Mouse (Mus musculus) kidney, embryonic 16.5 days (tissue): ENCODE results near the gene Gm49325. TPM values are rescaled to one million over a fixed set of nuclear protein-coding genes. Genes with fewer than 3 reads are reported as not detected.

Experiments
- ATAC-seq: fragments of 200-750 bp; cut with Nextera tagmentation; 2 replicates; pipeline ENCODE4 v1.8.0; 2017; ENCODE audit warnings: moderate TSS enrichment; ENCODE audit not compliant: low FRiP score, low TSS enrichment
- H3K27ac ChIP-seq: fragments of 300-500 bp; sonication (generic); 2 replicates; pipeline ENCODE4 v1.5.1; 2014; ENCODE audit warnings: low read length
- H3K27me3 ChIP-seq: fragments of 300-500 bp; sonication (generic); 2 replicates; pipeline ENCODE4 v1.6.1; 2014; ENCODE audit warnings: low read length, control low read depth, mixed read lengths; ENCODE audit not compliant: insufficient read depth
- H3K36me3 ChIP-seq: fragments of 300-500 bp; sonication (generic); 2 replicates; pipeline ENCODE4 v1.6.1; 2014; ENCODE audit warnings: low read length, control low read depth, mixed read lengths; ENCODE audit not compliant: insufficient read depth
- H3K4me1 ChIP-seq: fragments of 300-500 bp; sonication (generic); 2 replicates; pipeline ENCODE4 v1.6.1; 2014; ENCODE audit warnings: low read length, control low read depth, mixed read lengths; ENCODE audit not compliant: insufficient read depth
- H3K4me2 ChIP-seq: fragments of 300-500 bp; sonication (generic); replicated peaks from 2 replicates; pipeline ENCODE4 v1.6.1; 2014; ENCODE audit warnings: low read depth, low read length
- H3K4me3 ChIP-seq: fragments of 300-500 bp; sonication (generic); 2 replicates; pipeline ENCODE4 v1.5.1; 2014; ENCODE audit warnings: mild to moderate bottlenecking, low read length
- H3K9ac ChIP-seq: fragments of 300-500 bp; sonication (generic); replicated peaks from 2 replicates; pipeline ENCODE4 v1.6.1; 2014; ENCODE audit warnings: low read length
- H3K9me3 ChIP-seq: fragments of 300-500 bp; sonication (generic); 2 replicates; pipeline ENCODE4 v1.6.1; 2016; ENCODE audit warnings: low read length, control low read depth
- WGBS: fragments of 180-500 bp; shearing (Covaris S2); extraction: QIAGEN DNeasy Blood & Tissue Kit; methylation state at CpG from one replicate; pipeline ENCODE4 v1.1.7; 2014; 5-methylcytosine and 5-hydroxymethylcytosine counted together
- polyA plus RNA-seq: library from polyadenylated mRNA; unstranded; fragments of >200 nt; fragmentation: Nextera tagmentation; extraction: Ambion mirVana; gene quantifications from 2 replicates; pipeline ENCODE4 v1.2.1, GENCODE M21; 2015

Gm49325 gene
- polyA plus RNA-seq, 1 experiment from 2014 or later = 2.2 TPM

- Histone ChIP-seq H3K4me2 (no peak overlapping the region), H3K9me3 (no peaks in the 10 kb centered on the region), H3K4me3 (no peak overlapping the region), H3K27me3 (no peaks in the 10 kb centered on the region), H3K9ac (no peak overlapping the region), H3K36me3 (no peaks in the 10 kb centered on the region), H3K4me1 (peaks cover 4% of the 10 kb centered on the region; the same call in 1 of the 2 replicates), H3K27ac (no peak overlapping the region)
- WGBS = 43% methylated on average over 6 of the region's 6 CpGs
- ATAC-seq = peak; percentile 52; the same call in 1 of the 2 replicates
Observed at GRCm38 (mm10) chr10:77569973-77570658, 35.9 kb upstream of the Gm49325 start.

GRCm38 (mm10) chr10:77572225-77572624, 33.8 kb upstream of the Gm49325 start:
- ATAC-seq = no peak
- WGBS = 14% methylated on average over 3 of the region's 3 CpGs

GRCm38 (mm10) chr10:77573162-77573561, 32.8 kb upstream of the Gm49325 start:
- Histone ChIP-seq H3K9ac (no peak overlapping the region), H3K36me3 (no peaks in the 10 kb centered on the region), H3K27ac (no peak overlapping the region), H3K27me3 (no peaks in the 10 kb centered on the region), H3K4me2 (no peak overlapping the region), H3K4me1 (peaks cover 4% of the 10 kb centered on the region; the same call in 1 of the 2 replicates), H3K9me3 (no peaks in the 10 kb centered on the region), H3K4me3 (no peak overlapping the region)
- ATAC-seq = no peak
- 33% methylated on average over 1 of the region's 1 CpGs for WGBS

More at GRCm38 (mm10) chr10:77572225-77572624, 33.8 kb upstream of the Gm49325 start:
- Histone ChIP-seq H3K4me2 (no peak overlapping the region), H3K9ac (no peak overlapping the region), H3K27me3 (no peaks in the 10 kb centered on the region), H3K27ac (no peak overlapping the region), H3K4me1 (peaks cover 4% of the 10 kb centered on the region; the same call in 1 of the 2 replicates), H3K4me3 (no peak overlapping the region), H3K36me3 (no peaks in the 10 kb centered on the region), H3K9me3 (no peaks in the 10 kb centered on the region)

- H3K4me2 ChIP-seq = no peak overlapping the region
- no peaks in the 10 kb centered on the region for H3K36me3 ChIP-seq
- H3K4me1 ChIP-seq = peaks cover 24% of the 10 kb centered on the region
- H3K9me3 ChIP-seq = no peaks in the 10 kb centered on the region
- H3K4me3 ChIP-seq = no peak overlapping the region
- H3K27me3 ChIP-seq = no peaks in the 10 kb centered on the region
- WGBS = 59% methylated on average over 10 of the region's 10 CpGs
- ATAC-seq = no peak
- H3K9ac ChIP-seq = no peak overlapping the region
- no peak overlapping the region for H3K27ac ChIP-seq
Observed at GRCm38 (mm10) chr10:77580027-77580920, 25.7 kb upstream of the Gm49325 start.

- no peaks in the 10 kb centered on the region for H3K27me3 ChIP-seq
- peak overlapping the region; percentile 86 for H3K27ac ChIP-seq
- peak overlapping the region; percentile 94 for H3K4me3 ChIP-seq
- peaks cover 24% of the 10 kb centered on the region for H3K4me1 ChIP-seq
- peak overlapping the region; percentile 81 for H3K4me2 ChIP-seq
- no peaks in the 10 kb centered on the region for H3K9me3 ChIP-seq
- ATAC-seq = peak; percentile 7; the same call in 1 of the 2 replicates
- H3K9ac ChIP-seq = peak overlapping the region; percentile 80
- no peaks in the 10 kb centered on the region for H3K36me3 ChIP-seq
- 11% methylated on average over 8 of the region's 8 CpGs for WGBS
Observed at GRCm38 (mm10) chr10:77581023-77581407, 25.0 kb upstream of the Gm49325 start.

GRCm38 (mm10) chr10:77581408-77582284, 24.4 kb upstream of the Gm49325 start, which contains the start of gene Pttg1ip:
Gene Pttg1ip (plus strand): TSS chr10:77581720.
- Histone ChIP-seq H3K9ac (peak within 1 kb of the TSS; percentile 88), H3K4me2 (peak within 1 kb of the TSS; percentile 95), H3K36me3 (no peaks in the 10 kb centered on the region), H3K9me3 (no peaks in the 10 kb centered on the region), H3K27me3 (no peaks in the 10 kb centered on the region), H3K27ac (peak within 1 kb of the TSS; percentile 98), H3K4me1 (peaks cover 24% of the 10 kb centered on the region), H3K4me3 (peak within 1 kb of the TSS; percentile 94)
- ATAC-seq = peak; percentile 98
- under 1% methylated on average over 64 of the region's 64 CpGs for WGBS

GRCm38 (mm10) chr10:77582285-77582618, 23.7 kb upstream of the Gm49325 start:
- no peaks in the 10 kb centered on the region for H3K36me3 ChIP-seq
- H3K4me1 ChIP-seq = peaks cover 24% of the 10 kb centered on the region
- peak overlapping the region; percentile 95 for H3K4me2 ChIP-seq
- peak overlapping the region; percentile 98 for H3K27ac ChIP-seq
- H3K27me3 ChIP-seq = no peaks in the 10 kb centered on the region
- peak overlapping the region; percentile 88 for H3K9ac ChIP-seq
- under 1% methylated on average over 8 of the region's 8 CpGs for WGBS
- ATAC-seq = peak; percentile 9
- no peaks in the 10 kb centered on the region for H3K9me3 ChIP-seq
- H3K4me3 ChIP-seq = peak overlapping the region; percentile 94

- WGBS = 47% methylated on average over 10 of the region's 10 CpGs
- peak overlapping the region; percentile 13 for H3K4me2 ChIP-seq
Observed at GRCm38 (mm10) chr10:77583795-77584422, 22.1 kb upstream of the Gm49325 start.

GRCm38 (mm10) chr10:77586637-77587036, 19.4 kb upstream of the Gm49325 start:
- Histone ChIP-seq H3K4me3 (no peak overlapping the region), H3K9me3 (no peaks in the 10 kb centered on the region), H3K27ac (no peak overlapping the region), H3K4me1 (peaks cover 39% of the 10 kb centered on the region), H3K36me3 (peaks cover 3% of the 10 kb centered on the region; the same call in 1 of the 2 replicates), H3K9ac (no peak overlapping the region), H3K4me2 (no peak overlapping the region), H3K27me3 (no peaks in the 10 kb centered on the region)
- 91% methylated on average over 3 of the region's 3 CpGs for WGBS
- ATAC-seq = no peak

More at GRCm38 (mm10) chr10:77583795-77584422, 22.1 kb upstream of the Gm49325 start:
- Histone ChIP-seq H3K27me3 (no peaks in the 10 kb centered on the region), H3K9me3 (no peaks in the 10 kb centered on the region), H3K36me3 (peaks cover 3% of the 10 kb centered on the region; the same call in 1 of the 2 replicates), H3K4me3 (no peak overlapping the region), H3K4me1 (peaks cover 33% of the 10 kb centered on the region), H3K27ac (0 out of 2 replicates have a peak overlapping the region, but pooled peaks have one; percentile 3), H3K9ac (no peak overlapping the region)
- ATAC-seq = no peak
